Mouse (Mus musculus) large intestine, adult 2 months (tissue): ENCODE measurements around the gene Akap12. TPM values are rescaled to one million over a fixed set of nuclear protein-coding genes. Genes with fewer than 3 reads are reported as not detected.

Experiments
- DNase-seq: peaks from one replicate; pipeline ENCODE4 v3.0.0-alpha.2; 2012; ENCODE audit warnings: low read depth, low spot score
- WGBS: fragments of 180-500 bp; shearing (Covaris S2); methylation state at CpG from one replicate; pipeline ENCODE4 v1.1.7; 2018; 5-methylcytosine and 5-hydroxymethylcytosine counted together
- polyA plus RNA-seq: library from polyadenylated mRNA; depleted of rRNA; stranded (reverse); fragments of >200 nt; gene quantifications from 2 replicates; pipeline ENCODE4 v1.2.3, GENCODE M21; 2012

The Akap12 gene
- polyA plus RNA-seq, 1 experiment = 2.7 TPM

DNA sequence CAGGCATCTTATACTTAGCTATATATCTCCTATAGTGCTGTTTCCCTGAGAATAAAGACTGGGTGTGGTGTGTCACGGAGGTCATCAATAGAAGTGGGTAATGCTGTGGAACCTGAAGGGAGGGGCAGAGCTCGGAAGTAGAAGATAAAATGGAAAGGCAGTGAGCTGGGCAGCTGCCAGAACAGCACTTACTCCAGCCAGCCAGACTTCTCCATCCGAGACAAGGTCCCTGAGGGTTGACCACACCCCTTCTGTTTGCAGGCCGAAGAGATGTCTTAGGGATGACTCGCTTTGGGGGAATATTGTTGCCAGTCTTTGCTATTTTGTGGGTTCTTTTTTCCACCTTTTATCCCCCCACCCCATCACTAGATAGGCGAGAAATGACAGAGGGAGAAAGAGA, 11.9 kb downstream of the Akap12 start:
- WGBS = 26% methylated on average over 6 of the region's 6 CpGs
- DNase-seq = no peak

DNA sequence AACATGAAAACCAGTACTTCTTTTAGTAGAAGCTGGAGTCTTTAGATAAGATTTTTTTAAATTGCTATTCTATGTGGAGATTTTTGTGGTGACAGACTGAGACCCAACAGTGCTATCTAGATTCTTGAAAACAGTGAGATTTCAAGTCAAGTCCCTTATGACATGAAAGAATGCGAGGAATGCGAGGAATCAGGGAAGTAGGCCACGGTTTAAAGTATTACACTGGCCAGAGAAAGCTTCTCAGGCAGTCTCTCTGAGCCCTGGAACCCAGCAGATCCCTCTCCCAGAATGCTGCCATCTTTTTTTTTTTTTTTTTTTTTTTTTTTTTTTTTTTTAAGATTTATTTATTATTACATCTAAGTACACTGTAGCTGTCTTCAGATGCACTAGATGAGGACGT, 16.2 kb downstream of the Akap12 start:
- 63% methylated on average over 4 of the region's 4 CpGs for WGBS
- no peak for DNase-seq

DNA sequence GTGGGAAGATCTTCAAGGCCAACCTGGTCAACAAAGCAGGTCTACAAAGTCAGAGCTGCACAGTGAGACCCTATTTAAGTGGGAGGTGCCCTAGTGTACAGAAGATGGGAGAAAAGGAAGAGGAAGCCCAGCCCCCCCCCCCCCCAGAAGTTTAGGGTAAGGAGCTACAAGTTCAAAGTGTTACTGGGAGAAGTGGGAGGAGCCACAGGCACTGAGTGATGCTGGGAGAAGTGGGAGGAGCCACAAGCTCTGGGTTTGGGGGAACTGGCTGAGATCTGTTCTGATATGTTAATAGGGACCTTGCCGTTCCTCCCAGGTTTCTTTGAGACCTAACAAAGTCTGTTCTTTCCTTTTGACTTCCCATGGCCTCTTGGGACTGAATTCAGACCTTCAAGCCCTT, 18.6 kb downstream of the Akap12 start:
- WGBS = 91% methylated on average over 1 of the region's 1 CpGs
- DNase-seq = no peak

DNA sequence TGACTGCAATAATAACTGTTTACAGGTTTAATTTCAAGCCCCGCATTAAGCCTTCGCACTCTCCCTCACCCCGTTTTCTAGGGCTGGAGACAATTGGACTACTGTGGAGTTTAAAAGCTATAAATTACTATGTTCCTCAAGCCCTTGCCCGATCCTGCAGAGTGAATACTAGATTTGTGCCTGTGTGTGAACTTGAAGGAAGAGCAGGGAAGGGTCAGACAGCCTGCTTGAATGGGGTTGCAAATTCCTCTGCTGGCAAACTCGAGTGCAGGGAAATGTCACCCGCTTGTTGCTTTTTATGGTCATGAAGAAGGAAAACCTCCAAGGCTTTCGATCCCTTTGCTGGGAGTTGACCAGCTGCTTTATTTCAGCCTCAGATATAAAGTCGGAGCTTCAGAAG, 19.6 kb downstream of the Akap12 start:
- no peak for DNase-seq

DNA sequence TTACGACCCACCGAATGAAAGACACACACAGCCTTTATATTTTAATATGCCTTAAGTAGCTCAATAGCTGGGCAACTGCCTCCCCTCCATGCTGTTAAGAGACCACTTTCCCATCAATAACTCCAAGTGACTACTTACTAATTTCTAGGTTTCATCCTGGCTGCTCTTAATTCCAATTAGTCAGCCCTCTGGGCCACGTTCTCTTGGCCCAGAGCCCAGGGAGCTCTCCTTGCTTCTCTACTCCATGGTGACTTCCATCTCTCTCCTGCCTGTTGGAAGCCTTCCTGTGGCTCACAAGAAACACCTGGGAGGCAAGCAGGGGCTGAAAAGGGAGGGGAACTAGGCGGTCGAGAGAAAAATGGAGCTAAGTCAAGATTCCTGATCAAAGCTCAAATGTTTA, 23.0 kb downstream of the Akap12 start:
- 52% methylated on average over 5 of the region's 5 CpGs for WGBS
- DNase-seq = no peak

More for the DNA sequence above, 19.6 kb downstream of the Akap12 start:
- whole genome bisulfite sequencing = 51% methylated on average over 8 of the region's 8 CpGs

DNA sequence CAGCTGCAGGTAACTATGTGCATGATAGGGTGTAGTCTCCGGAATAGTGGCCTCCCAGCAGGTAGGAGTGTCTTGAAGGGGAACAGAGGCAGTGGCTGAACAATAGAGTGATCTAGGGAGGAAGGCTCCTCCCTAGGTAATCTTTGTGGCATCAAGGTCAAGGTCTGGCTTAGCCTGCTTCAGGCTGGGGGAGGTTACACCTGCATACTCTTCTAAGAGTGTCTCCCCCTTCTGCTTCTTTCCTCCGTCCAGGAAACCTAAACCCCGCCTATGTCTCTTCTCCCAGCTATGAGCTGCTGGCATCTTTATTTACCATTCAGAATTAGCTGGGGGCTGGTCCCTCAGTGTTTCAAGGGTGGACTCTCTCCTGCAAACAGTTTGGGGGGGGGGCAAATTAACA, 23.5 kb downstream of the Akap12 start:
- WGBS = 38% methylated on average over 3 of the region's 3 CpGs
- DNase-seq = no peak

DNA sequence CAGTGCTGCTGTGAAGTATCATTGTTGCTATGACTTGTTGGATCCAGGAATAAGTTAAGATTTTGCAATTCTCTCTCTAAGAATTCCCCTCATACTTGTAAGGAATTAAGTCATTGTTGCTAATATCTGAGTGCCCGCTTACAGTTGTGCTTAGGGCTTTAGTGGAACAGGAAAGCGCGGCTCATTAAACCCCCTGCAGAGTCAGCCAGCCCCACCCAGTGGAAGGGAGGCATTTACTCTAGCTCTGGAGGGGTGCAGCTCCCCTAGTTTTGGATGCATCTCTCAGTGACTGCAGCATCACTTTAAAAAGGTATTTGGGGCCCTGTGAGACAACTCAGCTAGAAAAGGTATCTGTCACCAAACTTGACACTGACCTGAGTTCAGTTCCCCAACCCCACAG, 24.0 kb downstream of the Akap12 start:
- 57% methylated on average over 3 of the region's 3 CpGs for WGBS
- DNase-seq = no peak

DNA sequence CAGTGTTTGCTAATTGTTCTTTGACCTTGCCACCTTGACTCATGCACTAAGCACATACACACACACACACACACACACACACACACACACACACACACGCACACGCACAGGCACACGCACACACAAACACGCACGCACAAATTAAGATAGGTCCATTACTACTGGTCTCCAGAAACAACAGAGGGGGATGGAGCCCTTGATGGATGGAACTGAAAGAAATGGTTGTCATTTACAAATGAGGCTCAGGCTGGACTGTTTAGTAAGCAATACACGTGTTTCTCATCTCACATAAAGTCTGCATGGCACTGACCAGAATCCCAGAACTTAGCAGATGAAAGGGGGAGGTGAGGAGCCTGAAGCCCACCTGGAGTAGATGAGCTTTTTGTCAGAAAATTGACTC, 24.4 kb downstream of the Akap12 start:
- WGBS = 84% methylated on average over 6 of the region's 6 CpGs
- DNase-seq = no peak

DNA sequence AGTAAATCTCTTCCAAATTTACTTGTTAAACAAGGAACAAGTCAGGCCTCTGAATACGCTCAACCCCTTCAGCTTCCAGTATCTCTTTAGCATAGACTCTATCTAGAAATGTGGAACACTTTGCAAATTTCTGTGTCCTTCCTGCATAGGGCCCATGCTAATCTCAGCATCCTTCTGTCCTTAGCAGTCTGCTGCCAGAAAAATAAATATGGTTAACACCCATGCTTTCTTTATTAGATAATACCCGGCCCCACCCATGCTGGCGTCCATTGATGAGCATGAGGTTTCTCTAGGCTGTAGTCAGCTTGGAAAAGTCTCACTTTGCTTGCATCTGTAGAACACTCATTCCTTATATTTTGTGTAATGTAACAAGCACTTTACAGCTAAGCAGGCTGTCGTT, 27.2 kb downstream of the Akap12 start:
- WGBS = 45% methylated on average over 4 of the region's 4 CpGs

DNA sequence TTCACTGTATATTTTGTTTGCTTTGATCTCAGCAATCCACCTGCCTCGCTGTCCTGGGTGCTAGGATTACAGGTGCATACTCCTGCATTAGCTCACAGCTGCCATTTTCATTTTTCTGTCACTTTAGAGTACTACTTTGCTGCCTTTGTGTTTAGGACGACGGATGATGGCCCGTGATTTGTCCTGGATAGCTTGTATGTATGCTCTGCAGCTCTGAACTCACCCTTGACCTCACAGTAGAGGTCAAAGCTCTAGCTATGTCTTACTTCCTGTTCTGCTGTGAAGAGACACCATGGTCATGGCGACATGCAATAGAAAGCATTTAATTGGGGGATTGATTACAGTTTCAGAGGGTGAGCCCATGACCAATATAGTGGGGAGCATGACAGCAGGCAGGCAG, 37.4 kb downstream of the Akap12 start:
- WGBS = 61% methylated on average over 5 of the region's 5 CpGs
- no peak for DNase-seq

More for the DNA sequence above, 27.2 kb downstream of the Akap12 start:
- DNase-seq = no peak

DNA sequence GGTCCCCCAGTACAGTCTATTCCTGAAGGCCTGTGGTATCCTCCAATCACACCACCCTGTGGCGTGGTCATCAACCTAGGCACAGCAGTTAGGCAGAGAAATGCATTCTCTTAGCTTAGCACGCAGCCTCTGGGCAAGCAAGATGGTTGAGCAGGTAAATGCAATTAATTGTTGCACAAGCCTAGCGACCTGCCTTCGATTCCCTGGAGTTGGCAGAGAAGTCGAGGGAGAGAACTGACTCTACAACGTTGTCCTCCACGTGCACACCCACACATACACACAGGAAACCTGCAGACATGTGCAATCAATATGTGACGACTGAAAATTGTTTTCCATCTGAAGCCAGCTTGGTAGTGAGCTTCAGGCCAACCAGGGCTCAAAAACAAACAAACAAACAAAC, 57.7 kb downstream of the Akap12 start:
- WGBS = 76% methylated on average over 8 of the region's 8 CpGs
- DNase-seq = no peak

DNA sequence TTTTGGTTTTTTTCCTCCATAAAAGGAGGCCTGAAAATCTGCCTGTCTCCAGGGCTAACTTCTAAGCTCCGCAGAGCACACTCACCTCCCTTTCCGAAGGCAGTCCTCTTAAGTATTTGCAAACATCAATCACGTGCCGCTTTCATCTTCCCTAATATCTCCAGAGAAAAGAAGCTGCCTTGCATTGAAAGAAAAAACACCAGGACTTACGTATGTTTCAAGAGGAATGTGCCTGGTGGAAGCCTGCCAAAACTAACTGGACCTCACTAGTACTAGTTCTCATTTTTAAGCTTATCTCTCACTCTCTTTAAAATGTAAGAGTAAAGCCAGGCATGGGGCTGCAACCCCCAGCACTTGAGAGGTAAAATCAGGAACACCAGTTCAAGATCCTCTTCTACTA, 59.4 kb downstream of the Akap12 start:
- DNase-seq = no peak
- WGBS = 46% methylated on average over 5 of the region's 5 CpGs

DNA sequence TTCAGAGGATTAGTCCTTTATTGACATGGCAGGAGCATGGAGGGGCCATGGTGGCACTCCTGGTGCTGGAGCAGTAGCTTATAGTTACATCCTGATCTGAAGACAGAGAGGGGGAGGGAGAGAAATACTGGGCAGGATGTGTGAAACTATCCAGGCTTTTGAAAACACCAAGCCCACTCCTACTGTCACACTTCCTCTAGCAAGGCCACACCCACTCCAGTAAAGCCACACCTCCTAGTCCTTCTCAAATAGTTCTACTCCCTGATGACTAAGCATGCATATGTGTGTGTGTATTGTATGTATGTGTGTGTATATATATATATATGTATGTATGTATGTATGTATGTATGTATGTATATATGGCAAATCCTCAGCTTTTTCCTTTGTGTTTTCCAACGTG, 61.5 kb downstream of the Akap12 start:
- no peak for DNase-seq
- 88% methylated on average over 1 of the region's 1 CpGs for WGBS

DNA sequence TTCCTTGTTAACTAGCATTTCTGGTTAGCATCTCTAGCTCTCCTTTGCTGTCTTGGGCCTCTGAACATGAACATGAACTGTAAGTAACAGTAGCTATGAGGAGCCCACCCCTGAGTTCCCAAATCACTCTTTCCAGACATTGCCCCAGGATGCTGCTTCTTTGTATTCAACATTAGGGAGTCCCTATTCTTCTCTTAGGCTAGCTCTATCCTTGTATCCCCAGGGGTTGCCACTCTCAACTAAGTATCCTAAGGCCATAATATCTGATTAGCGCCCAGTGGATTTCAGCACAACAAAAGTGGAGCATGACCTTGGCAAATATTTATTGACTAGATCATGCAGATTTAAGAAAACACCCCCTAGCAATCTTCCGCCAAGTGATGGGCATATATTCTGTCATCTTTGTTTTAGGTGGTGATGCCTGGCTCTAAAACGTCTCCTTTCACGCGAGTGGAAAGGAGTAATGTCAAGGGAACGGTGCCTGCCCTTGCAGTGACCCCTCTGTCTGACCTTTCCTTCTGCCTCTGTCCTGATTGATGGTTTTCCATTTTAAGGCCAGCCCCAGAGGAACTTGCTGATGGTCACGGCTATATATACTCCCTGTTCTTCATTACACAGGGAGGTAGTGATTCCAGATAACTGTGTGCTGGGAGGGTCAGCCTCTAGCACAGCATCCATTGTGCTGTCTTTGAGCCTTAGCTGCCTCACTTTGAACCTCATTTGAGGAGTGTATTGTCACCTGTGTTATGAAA, 66.2 kb downstream of the Akap12 start:
- no peak for DNase-seq
- 81% methylated on average over 7 of the region's 7 CpGs for WGBS

DNA sequence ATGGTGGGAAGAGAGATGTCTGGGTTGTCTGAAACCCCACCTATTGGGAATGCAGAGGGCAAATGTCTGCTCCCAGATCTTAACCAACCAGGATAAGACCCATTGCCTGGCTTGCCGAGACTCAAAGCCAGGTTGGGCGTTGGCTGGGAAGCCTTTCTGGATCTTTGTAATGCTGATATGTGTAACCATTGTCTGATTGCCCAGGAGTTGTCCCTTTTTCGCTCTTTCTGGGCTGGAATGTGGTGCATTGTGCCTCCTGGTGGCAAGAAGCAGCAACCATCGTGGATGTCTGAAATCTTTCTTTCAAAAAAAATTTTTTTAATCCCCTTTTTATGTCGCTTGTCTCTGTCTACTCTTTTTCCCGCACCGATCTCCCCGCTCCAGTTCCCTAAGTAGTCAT, 67.1 kb downstream of the Akap12 start:
- DNase-seq = no peak
- WGBS = 8% methylated on average over 8 of the region's 8 CpGs

DNA sequence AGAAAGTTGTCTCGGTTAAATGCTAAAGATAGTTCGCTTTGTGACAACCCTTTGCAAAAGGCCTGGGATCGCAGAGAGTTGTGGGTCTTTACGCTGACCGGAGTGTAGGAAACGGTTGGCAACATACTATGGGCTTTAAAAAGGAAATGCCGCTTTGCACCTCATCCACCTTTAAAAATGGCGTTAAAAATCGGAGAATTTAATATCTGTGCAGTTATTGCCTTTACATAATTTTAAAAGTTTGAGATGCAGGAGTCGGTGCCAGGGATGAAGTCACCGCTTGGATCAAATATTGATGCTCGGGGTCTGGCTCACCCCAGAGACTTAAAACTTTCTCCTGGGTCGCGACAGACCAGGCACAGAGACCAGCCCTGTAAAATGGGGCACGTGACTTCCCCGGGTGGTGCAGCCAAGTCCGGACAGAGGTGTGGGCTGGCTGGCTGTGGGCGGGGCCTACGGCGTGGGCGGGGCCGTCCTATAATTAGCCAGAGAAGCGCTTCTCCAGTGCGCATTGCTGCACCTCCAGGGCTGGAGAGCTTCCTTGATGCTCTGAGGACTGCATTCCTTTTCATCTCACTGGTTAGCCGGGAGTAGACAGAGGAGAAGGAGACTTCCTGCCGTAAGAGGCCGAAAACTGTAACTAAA, 68.0 kb downstream of the Akap12 start:
- DNase-seq = peak; percentile 56
- 3% methylated on average over 27 of the region's 27 CpGs for WGBS

DNA sequence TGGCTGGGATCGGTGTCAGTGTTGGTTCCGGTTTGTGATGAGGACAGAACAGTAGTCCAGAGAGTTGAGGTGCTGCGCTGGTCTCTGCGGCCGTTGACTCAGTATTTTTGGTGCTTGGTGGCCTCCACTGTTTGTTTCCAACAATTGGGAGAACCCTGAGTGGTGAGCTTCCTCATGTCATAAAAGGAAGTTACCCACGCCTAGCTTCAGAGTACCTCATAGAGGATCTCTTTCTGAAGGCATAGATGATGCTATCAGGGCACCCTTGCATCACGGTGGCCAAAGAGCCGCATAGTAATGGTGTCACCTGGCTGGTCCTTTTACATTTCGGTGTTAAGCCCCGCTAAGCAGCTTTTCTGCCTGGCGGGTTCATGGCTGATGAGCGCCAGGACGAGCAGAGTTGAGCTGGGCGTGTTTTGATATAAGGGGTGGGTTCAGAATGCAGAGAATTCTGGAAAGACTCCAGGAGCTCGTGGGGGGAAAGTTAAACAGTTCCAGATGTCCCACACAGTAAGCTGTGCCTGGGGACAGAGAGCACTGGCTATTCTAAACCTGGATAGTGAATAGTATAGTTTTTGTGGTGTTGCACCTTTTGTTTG, 72.8 kb downstream of the Akap12 start:
- 28% methylated on average over 15 of the region's 15 CpGs for WGBS
- DNase-seq = no peak

DNA sequence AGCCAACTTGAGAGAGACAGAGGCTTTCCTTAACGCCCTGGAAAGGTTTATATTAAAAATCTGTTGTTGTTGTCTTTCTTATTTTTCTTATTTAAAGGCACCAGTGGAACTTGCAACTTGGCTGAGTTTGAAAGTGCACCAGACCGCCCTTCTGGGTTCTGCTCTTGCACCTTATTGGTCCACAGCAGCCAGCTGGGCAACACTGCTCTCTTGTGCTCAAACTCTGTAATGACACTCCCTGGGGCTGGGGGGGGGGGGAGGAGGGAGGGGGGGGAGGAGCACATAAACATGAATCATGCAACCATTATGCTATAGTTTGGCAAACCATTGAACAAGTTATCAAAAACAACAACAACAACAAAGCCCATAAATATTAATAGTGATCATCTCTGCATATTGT, 75.2 kb downstream of the Akap12 start:
- 14% methylated on average over 2 of the region's 2 CpGs for WGBS
- DNase-seq = peak; percentile 16

DNA sequence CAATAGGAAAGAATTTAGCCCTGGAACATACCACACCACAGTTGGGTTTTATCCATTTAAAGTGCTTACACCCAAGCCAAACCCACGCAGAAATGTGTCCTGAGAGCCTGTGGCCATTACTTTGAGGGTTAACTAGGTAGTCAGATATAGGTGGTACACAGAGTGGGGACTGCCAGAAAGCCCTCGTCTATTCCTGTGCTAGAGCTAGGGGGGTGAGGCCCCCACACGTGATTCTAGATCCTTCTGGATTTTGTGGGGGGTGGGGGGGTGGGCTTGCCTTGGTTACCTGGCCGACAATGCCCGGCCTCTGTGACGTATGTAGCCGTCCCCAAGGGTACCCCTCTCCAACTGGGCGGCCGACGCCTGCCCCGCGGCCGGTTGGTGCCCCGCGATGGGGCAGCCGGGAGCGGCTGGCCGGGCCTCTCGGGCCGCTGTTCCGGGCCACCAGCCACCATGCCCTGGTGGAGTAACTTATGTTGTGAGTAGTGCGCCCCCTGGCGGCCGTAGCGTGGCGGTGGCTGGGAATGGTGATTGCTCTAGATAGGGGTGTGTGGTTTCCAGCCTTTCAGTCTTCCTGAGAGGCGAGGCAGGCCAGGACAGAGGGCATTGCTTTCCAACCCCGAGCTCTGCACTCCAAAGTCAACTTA, 80.4 kb downstream of the Akap12 start:
- WGBS = 17% methylated on average over 28 of the region's 28 CpGs

DNA sequence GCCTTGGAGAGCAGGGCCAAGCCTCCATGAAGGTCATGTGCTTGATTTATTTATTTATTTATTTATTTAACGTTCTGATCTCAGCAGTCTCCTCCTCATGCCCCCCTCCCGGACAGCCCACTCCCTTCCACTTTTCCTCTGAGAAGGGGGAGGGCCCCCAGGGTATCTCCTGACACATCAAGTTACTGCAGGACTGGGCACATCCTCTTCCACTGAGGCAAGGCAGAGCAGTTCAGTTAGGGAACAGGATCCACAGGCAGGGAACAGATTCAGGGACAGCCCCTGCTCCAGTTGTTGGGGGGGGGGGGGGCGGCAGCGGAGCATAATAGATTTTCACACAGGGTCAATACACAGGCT, 80.9 kb downstream of the Akap12 start:
- no peak for DNase-seq
- 65% methylated on average over 4 of the region's 4 CpGs for WGBS

More for the DNA sequence above, 80.4 kb downstream of the Akap12 start:
- DNase-seq = peak; percentile 77

DNA sequence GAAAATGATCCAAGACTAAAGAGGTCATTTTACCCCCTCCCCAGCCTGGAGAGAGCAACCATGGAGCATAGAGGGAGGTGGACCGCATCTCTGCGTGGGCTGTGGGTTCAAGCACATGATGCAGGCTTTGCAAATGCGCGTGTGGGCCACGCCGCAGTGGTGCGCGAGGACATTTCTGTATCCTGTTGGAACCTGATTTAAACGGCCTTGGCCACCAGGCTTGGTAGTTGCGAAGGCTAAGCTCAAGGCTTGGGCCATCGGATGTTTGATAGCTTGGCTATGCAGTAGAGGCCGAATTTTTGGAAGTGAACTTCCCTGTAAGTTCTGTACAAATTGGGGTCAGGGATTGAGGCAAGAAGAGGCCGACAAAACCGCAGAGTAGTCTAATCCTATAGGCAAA, 81.4 kb downstream of the Akap12 start:
- 96% methylated on average over 14 of the region's 14 CpGs for WGBS
- no peak for DNase-seq
